Mouse (Mus musculus) brain, embryonic 18.5 days (tissue): ENCODE measurements around the gene Hmgcl.
"Not testable (repeated sequence)": the region's sequence is repeated elsewhere in the genome, so short reads cannot be mapped to it uniquely, and the experiment has no call there.

ENCODE experiments used
- DNase-seq: peaks from one replicate; pipeline ENCODE4 v3.0.0-alpha.2; 2012; ENCODE audit warnings: low read depth, low spot score

Hmgcl gene

DNA sequence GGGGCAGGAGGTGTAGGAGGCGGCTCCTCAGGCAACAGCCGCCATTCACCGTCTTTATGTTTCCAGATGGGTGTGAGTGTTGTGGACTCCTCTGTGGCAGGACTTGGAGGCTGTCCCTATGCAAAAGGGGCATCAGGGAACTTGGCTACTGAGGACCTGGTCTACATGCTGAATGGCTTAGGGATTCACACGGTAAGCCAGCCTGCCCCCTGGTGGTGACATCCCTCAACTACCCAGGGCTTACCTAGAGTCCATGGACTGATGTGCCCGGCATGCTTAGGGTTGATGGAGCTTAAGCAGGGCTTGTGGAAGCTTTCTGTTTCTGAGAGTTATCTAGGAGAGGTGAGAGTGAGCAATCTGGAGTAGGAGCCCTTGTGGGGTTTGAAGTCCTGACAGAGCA is 14.5 kb downstream of the Hmgcl start:
- no peak for DNase-seq

DNA sequence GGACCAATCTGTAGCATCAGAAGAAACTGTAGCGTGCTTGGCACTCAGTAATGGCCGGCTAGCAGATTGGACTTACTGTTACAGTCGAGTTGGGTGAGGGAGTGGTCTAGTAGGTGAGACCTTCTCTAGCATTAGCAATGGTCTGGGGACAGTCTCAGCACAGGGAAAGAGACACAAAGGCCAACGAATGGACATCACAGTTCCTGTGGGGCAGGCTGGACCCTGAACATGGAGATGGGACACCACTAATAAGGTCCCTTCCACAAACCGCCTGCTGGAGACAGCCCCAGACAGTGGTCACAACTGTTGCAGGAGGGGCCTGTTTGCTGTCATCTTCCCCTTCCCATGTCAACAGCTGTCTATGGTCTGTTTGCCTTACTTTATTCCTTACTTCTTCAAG is 15.5 kb downstream of the Hmgcl start:
- no peak for DNase-seq

DNA sequence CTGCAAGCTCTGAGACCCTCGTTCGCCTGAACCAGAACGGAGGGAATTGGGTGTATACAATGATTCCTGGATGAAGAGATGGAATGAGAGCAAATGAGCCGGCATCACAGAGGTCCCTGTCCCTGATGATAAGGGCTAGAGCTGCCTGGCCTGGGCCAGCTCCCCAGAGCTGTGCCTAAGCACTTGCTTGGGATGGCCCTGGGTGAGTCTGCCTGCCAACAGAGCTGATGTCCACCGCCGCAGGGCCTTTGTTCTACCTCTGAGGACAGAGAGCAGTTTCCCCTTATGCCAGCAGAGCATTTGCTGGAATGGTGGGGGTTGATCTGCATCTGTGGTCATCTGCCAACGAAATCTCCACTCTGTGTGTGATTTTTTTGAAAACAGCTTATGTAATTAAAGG is 15.9 kb downstream of the Hmgcl start:
- DNase-seq, result no peak

DNA sequence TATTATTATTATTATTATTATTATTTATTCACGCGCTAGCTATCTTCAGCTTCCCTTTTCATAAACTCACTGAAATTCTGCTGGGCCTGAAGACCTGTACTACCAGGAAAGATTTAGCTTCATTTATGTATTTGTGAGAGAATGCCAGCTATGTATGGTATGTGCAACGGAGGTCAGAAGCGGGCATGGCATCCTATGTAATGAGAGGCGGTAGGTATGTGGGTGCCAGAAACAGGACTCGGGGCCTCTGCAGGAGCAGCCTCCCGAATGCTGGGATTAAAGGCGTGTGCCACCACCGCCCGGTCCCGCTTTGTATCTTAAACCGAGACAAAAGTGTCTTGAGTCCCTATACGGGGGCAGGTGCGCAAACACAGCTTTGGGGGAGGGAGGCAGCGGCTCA is 16.7 kb downstream of the Hmgcl start:
- DNase-seq, result no peak

DNA sequence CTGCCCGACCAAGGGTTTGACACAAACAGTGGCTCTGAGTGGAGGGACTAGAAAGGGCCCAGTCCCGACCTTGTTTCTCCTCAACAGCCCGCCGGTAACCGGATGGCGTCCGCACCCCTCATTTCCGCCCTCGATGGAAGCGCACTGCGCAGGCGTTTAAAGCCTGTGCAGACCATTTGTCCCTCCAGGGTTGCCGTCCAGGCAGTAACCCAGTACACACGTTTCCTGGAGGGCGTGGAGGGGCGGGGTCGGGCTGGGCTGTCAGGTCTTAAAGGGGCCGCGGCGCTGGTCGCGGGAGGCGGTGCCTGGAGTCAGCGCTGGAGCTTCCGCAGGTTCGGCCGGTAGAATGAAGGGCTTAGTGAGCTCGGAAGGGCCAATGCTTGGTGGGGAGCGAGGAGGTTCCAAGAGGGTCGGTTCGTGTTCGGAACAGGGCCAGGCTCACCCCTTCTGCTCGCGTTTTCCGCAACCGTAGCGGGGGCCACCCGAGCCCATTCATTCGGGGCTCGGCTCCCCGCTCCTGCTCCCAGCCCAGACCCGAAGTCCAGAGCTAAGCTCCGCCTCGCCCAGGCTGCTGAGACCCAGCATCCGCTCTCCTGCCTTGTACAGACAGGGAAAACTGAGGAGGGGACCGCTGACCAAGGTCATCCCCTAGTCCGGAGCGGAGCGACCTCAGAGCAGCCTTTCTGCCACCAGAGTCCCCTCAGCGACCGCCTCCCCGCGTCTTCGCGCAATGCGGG is 17.4 kb downstream of the Hmgcl start, which contains the start of gene Gale:
Gale (plus strand) TSS at position 271 of the 737 bp plus-strand sequence.
- DNase-seq, result peak; percentile 96

DNA sequence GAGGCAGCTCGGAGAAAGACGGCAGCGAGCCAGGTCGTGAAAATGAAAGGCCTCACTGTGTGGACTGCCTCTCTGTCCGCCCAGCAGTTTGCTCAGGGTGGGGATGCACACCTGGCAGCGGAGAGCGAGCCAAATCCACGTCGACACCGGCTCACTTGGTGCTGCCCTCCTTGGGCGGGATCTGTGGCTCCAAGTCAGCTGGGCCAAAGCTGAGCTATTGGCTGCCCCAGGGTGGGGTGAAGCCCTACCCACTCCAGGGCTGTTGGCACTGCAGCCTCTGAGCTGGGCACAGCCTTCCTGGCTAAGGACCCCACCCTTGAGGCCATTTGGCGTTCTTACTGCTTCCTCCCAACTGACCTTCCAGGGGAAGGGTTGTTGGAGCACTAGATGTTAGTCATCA is 18.2 kb downstream of the Hmgcl start:
- no peak for DNase-seq

DNA sequence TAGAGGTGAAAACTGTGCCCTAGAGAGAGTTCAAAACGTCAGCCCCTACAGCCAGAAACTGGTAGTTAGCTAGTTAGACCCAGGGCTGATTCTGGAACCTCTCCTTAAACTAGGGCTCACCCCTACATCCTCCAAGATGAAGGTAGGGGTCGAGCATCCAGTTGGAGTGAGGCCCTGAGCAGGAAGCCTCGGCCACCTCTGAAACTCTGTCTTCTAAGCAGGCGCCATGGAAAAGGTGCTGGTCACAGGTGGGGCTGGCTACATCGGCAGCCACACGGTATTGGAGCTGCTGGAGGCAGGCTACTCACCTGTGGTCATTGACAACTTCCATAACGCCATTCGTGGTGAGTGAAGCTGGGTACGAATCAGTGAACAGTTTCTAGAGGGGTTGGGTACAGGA is 18.9 kb downstream of the Hmgcl start:
- DNase-seq, result no peak

DNA sequence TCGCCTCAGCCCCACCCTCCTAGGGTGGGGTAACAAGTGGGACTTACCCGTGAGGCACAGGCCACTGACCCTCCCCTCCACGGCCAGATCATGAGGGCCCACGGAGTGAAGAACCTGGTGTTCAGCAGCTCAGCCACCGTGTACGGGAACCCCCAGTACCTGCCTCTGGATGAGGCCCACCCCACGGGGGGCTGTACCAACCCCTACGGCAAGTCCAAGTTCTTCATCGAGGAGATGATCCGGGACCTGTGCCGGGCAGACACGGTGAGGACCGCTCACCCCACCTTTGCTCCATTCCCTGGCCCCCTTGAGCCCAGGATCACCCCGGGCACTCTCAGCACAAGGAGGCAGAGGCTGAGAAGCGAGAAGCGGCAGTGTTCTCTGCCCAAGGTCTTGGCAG is 20.0 kb downstream of the Hmgcl start:
- no peak for DNase-seq

DNA sequence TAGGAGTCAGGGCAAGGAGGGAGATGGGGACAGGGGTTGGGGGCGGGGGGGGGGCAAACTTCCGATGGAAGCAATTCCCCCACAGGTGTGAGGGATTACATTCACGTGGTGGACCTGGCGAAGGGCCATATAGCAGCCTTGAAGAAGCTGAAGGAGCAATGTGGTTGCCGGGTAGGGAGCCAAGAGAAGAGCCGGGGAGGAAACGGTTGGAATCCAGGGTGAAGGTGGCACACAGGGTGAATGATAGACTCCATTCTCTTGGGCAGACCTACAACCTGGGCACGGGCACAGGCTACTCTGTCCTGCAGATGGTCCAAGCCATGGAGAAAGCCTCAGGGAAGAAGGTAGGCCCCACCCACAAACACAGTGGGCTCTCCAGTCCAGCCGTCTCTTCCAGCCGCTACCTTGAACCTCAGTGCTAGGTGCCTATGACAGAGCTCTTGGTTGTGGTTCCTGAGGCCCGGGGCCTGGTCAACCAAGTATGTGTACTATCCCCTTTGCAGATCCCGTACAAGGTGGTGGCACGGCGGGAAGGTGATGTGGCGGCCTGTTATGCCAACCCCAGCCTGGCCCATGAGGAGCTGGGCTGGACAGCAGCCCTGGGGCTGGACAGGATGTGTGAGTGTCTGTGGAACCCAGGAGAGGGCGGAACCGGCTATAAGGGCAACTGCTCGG is 21.0 kb downstream of the Hmgcl start:
- DNase-seq, result no peak

DNA sequence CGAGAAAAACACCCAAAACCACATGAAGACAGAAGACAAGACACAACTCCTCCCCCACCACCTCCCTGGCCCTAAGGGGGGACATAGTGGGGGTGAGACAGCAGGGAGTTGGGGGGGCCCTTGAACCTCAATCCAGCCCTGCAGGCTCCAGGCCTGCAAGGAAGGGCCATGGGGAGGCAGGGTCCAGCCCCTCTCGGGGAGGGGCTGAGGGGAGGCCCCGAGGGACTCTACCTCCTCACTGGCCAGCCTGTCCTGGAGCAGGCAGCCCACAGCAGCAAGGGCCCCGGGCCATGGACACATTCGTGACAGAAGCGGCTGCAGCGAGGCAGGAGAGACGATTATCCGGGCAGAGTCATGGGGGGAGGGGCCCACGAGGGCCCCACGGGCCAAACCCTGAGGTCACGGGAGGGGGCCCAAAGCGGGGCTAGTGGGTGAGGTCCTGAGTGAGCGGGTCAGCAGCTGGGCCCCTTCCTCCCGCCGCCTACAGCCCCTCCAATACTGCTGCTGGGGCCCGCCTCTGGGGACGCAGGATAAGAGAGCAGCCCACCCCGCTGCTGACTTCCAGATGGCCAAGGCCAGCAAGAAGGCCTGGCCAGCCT is 22.1 kb downstream of the Hmgcl start:
- no peak for DNase-seq

DNA sequence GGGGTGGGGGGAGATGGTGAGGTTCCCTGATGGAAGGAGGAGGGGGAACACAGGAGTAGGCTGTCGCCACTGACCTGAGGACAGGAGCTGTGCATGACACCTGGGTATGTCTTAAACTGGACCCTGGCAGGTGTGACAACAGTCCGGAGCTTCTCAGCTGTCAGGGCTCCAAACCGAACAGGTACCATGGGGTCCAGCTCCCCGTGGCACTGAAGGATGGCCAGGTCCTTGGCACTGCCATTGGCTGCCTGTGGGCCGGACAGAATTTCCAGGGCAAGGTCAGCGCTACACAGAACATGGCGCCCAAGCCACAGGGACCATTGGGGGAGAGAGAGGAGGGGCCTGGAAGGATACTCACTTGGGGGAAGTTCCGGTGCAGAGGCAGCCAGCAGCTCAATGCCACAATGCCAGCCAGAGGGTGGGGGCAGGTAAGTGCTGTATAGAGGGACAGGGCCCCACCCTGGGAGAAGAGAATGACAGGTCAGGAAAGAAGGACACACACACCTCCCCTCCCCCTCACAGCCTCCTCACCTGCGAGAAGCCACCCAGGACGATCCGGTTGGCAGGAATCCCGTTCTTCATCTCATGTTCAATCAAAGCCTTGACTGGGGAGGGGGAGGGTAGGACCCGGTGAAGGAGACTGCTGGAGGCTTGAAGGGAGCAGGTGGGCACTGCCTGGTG is 23.0 kb downstream of the Hmgcl start:
- DNase-seq, result no peak

DNA sequence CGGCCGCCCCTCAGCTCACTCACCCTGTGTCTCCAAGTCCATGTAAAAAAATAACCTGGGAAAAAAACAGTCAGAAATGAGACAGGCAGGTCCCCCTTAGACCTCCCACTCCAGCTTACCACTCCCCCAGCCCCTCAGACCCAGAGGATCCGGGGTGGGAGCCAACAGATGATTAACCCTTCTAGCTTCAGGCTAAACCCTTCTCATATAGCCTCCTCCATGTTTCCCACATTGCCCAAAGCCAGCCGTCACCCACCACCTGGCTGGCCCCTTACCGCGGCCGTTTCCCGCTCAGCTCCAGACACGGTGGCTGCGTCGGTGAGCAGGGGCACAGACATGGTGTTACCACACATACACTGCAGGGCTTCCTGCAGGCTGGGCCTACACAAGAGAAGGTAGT is 24.3 kb downstream of the Hmgcl start:
- DNase-seq, result no peak

DNA sequence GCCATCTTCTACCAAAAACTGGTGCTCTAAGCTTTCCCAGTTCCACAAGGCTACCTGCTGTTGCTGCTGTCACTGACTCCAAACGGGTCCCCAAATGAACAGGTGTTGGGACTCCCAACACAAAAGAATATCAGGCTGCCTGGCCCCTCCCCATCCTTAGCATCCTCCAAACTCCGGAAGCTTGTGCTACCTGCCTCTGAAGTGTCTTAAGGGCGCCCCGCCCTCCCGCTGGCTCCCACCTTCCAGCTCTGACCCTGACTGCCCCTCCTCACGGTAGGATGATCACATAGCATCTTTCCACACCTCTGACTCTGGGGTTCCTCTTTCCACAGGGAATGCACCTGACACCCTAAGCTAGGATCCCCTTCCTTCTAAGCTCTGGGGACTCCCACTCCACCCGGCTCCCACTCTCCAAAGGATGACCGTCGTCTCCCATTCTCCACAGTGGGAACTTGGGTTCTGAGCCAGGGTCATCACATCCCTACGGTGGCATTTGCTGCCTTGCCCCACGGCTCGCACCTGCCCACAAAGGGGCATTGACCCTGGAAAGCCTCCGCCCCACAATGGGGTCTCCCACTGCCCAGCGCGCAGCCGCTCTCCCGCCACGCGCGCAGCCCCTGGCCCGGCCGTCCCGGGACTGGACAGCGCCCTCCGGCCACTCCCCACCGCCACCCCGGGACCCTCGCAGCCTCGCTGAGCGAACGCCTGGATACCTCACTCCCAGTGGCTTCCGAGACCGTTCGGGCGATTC is 25.7 kb downstream of the Hmgcl start:
- no peak for DNase-seq

DNA sequence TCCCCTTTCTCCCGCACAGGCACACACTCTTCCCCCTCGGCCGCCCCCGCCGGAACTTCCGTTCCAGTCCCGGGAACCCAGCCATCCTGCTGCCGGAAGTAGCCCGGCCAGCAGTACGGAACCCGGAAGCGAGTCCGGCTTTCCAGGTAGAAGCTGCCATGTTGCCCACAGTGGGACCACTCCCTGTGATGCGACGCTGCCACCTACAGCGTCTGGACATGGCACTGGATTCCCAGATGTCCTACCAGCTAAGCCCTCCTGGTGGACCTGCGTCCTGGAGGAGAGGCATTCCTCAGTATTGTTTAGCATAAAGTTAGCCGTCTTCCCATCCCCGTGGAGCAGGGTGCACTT is 26.3 kb downstream of the Hmgcl start, which contains the start of gene Lypla2:
Lypla2 (minus strand) TSS at position 71 of the 351 bp plus-strand sequence.
- DNase-seq, result peak; percentile 77

DNA sequence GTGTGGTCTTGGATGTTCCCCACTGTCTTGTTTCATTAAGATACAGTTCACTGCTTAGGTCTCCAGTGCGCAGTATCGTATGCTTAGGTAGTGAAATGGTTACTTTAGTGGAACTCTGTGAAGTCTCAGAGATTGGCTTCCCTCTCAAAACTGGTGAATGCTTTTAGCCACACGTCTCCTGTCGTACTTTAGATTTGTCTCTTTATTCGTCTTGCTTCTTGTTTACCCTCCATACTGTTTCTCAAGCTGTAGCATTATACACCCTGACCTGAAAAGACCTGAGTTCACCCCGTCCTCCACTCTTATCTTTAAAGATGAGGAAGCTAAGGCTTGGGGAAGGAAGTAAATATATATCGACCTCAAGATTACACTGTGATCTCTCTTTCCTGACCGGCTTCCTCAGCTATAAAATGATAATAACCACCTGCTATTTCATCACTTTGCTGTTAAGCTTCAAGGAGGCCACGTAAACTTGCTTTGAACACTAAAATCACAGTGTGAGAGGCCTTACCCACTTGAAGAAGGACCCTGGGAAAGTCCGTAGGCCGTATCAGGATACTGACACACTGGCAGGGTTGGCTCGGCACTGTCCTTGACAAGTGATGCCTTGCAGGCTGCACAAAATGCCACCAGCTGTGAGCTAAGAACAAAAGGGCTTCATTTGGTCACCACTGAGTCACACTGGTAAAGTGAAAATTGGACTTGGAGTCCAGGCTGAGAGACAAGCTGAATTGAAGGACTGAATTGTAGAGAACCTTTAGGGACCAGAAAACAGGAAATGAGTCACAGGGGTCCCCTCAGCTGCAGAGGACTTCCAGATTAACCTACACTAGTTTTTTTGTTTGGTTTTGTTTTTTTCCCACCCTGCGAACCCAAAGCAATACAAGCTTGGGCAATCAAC is 26.9 kb downstream of the Hmgcl start:
- DNase-seq, result no peak

DNA sequence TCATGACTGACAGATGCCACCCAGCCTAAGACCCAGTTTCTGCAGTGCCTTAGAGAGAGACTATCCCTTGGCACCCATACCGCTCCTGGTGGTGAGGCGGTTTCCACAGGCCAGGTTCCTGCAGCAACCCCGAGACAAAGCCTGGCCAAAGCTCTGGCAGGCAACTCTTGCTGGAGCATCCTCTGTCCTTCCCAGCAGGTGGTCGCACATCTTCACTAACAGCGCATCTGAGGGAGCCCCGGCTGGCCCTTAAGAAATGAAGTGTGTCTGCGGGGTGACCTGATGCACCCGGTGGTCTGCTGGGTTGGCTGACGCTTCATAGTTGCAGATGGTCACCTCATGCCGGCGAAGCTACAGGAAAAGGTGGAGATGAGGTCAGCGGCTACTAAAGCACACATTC is 29.9 kb downstream of the Hmgcl start:
- DNase-seq, result no peak

DNA sequence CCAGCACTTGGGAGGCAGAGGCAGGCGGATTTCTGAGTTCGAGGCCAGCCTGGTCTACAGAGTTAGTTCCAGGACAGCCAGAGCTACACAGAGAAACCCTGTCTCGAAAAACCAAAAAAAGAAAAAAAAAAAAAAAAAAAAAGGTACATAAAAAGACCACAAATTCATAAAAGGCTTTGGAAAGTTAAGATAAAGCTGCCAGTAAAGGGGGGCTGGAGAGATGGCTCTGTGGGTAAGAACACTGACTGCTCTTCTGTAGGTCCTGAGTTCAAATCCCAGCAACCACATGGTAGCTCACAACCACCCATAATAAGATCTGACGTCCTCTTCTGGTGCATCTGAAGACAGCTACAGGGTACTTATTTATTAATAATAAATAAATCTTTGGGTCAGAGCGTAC is 34.0 kb downstream of the Hmgcl start:
- DNase-seq, result not testable (repeated sequence)

DNA sequence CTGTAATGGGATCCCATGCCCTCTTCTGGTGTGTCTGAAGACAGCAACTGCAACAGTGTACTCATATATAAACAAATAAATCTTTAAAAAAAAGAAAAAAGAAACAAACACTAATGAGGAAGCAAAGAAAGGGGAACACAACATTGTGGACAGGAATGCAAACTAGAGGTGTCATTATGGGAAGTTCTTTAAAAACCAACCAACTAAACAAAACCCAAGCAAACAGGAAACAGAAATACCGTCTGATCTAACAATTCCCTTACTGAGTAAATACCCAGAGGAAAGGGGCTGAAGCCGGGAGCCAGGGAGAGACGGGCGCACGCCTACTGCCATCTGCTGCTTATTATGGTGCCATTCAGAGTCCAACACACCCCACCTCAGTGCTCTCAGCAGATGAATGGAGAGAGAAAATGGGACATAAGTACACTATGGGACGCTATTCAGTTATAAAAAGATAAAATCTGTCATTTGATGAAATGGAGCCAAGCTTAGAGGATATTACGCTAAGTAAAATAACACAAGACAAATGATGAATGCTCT is 35.3 kb downstream of the Hmgcl start:
- no peak for DNase-seq

DNA sequence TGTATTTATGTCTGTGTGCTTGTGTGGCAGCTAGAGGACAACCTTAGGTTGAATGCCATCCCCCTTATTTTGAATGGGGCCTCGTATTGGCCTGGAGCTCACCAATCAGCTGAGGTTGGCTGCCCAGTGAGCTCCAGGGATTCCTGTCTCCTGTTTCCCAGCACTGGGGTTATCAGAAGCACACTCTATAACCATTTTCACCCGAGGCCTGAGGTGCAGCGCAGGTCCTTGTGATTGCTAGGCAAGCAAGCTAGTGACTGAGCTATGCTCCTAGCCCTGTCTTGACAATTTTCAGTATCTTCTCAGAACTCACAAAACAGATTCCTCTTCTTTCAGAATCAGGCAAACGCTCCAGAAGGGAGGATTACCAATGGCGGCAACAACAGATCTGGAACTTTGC is 38.3 kb downstream of the Hmgcl start:
- no peak for DNase-seq

DNA sequence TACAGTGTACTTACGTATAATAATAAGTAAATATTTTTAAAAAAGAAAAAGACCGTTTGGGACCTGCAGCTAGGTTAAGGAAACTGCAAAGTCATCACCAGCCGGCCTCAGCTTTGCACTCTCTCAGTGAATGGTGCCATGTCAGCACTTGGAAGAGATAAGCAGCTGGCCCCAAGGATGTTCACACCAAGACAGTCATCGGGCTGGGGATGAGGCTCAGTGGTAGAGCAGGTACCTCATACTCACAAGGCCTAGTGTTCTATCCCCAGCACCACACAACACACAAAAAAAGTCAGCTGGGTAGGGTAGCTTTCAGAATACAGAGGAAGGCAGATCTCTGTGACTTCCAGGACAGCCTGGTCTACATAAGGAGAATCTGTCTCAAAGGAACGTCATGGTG is 38.9 kb downstream of the Hmgcl start:
- no peak for DNase-seq
